Comparison of ENCODE assay signal across 10 mouse cellular contexts in genomic region chr2:163237999-163238529, GRCm38 (mm10). TPM values are rescaled to one million over a fixed set of nuclear protein-coding genes. Genes with fewer than 3 reads are reported as not detected.
DNase-seq lines count a peak whose midpoint lies in the region; ATAC-seq and TF ChIP-seq lines count a peak whose summit lies in the region.
"Had no signal": no experiment of that assay in that cellular context is flagged by ENCODE, and none has a peak within 500 bp of the region (broad histone marks: within the 10 kb centered on the region; RNA-seq: fewer than 3 reads in every experiment).

No protein-coding gene starts in this region.

- no peak overlapping the region for H3K27ac ChIP-seq in kidney, postnatal 0 days
- H3K27ac ChIP-seq in kidney, adult 2 months (ENCODE audit: insufficient read depth, low read depth, low read length), result no peak overlapping the region
- no peak overlapping the region for H3K27ac ChIP-seq in stomach, postnatal 0 days (replicated peaks)
- H3K27ac ChIP-seq: limb, embryonic 12.5 days had no signal

- peak; percentile 51 for DNase-seq in kidney, postnatal 0 days (ENCODE audit: low spot score)
- DNase-seq in kidney, adult 2 months, result no peak
- DNase-seq in right cerebral cortex, postnatal 4 days, result peak; percentile 63
- DNase-seq in right cerebral cortex, adult 18-20 months, result no peak
- DNase-seq in lung, postnatal 10 days, result peak; percentile 64
- no peak for DNase-seq in stomach, postnatal 0 days (ENCODE audit: low spot score)
- no peak for DNase-seq in ovary, postnatal 36 days (ENCODE audit: low spot score)
- DNase-seq in heart, adult 11 months, result no peak
- DNase-seq: embryo, embryonic 11 days had no signal

- no peak for TF ChIP-seq EP300 in stomach, postnatal 0 days (optimal IDR thresholded peaks at IDR 0.05)

- ATAC-seq in kidney, postnatal 0 days (replicated peaks; ENCODE audit: low FRiP score, low read depth), result no peak
- peak; percentile 57; the same call in 1 of the 2 replicates for ATAC-seq in stomach, postnatal 0 days (ENCODE audit: low FRiP score, low TSS enrichment)

- no peaks in the 10 kb centered on the region for H3K27me3 ChIP-seq in kidney, postnatal 0 days (ENCODE audit: insufficient read depth, low read length)
- H3K27me3 ChIP-seq in kidney, adult 2 months (replicated peaks; ENCODE audit: control insufficient read depth, insufficient read depth, low read length), result no peaks in the 10 kb centered on the region
- H3K27me3 ChIP-seq in stomach, postnatal 0 days (ENCODE audit: control insufficient read depth, insufficient read depth, low read length), result no peaks in the 10 kb centered on the region

- TF ChIP-seq CTCF in kidney, postnatal 0 days (IDR thresholded peaks at IDR 0.05; ENCODE audit: low read depth), result no peak
- no peak for TF ChIP-seq CTCF in kidney, adult 2 months (conservative IDR thresholded peaks at IDR 0.05; ENCODE audit: insufficient read depth, insufficient read length, low read depth, low read length)
- TF ChIP-seq CTCF in stomach, postnatal 0 days (IDR thresholded peaks at IDR 0.05; ENCODE audit: low read depth), result no peak

- TF ChIP-seq POLR2A in kidney, adult 2 months (IDR thresholded peaks at IDR 0.05; ENCODE audit: low read depth, low read length), result no peak

- H3K9ac ChIP-seq in kidney, postnatal 0 days (ENCODE audit: low read depth, low read length), result no peak overlapping the region
- no peak overlapping the region for H3K9ac ChIP-seq in stomach, postnatal 0 days (ENCODE audit: low read length)
- H3K9ac ChIP-seq: limb, embryonic 12.5 days had no signal

- H3K9me3 ChIP-seq in kidney, postnatal 0 days (replicated peaks; ENCODE audit: low read length), result no peaks in the 10 kb centered on the region
- H3K9me3 ChIP-seq in stomach, postnatal 0 days (ENCODE audit: control insufficient read depth, low read length), result no peaks in the 10 kb centered on the region
- H3K9me3 ChIP-seq: limb, embryonic 12.5 days had no signal

- WGBS in kidney, postnatal 0 days, result 64% methylated on average over 12 of the region's 12 CpGs
- WGBS in kidney, adult 2 months, result 67% methylated on average over 12 of the region's 12 CpGs
- 51% methylated on average over 12 of the region's 12 CpGs for WGBS in stomach, postnatal 0 days

- no peaks in the 10 kb centered on the region for H3K36me3 ChIP-seq in kidney, postnatal 0 days (ENCODE audit: insufficient read depth, low read length)
- H3K36me3 ChIP-seq in kidney, adult 2 months (ENCODE audit: control insufficient read depth, insufficient read depth, low read length), result no peaks in the 10 kb centered on the region
- no peaks in the 10 kb centered on the region for H3K36me3 ChIP-seq in stomach, postnatal 0 days (ENCODE audit: control insufficient read depth, insufficient read depth, low read length)
- H3K36me3 ChIP-seq: limb, embryonic 12.5 days had no signal

- H3K4me1 ChIP-seq in kidney, postnatal 0 days (replicated peaks; ENCODE audit: insufficient read depth, low read length), result no peaks in the 10 kb centered on the region
- no peaks in the 10 kb centered on the region for H3K4me1 ChIP-seq in kidney, adult 2 months (ENCODE audit: control insufficient read depth, insufficient read depth, low read length)
- H3K4me1 ChIP-seq in stomach, postnatal 0 days (replicated peaks; ENCODE audit: control insufficient read depth, insufficient read depth), result no peaks in the 10 kb centered on the region

- no peak overlapping the region for H3K4me3 ChIP-seq in kidney, postnatal 0 days (replicated peaks; ENCODE audit: low read depth, low read length)
- no peak overlapping the region for H3K4me3 ChIP-seq in kidney, adult 2 months (ENCODE audit: insufficient read depth, low read depth, low read length)
- H3K4me3 ChIP-seq in stomach, postnatal 0 days (ENCODE audit: low read depth, low read length), result no peak overlapping the region
- H3K4me3 ChIP-seq: limb, embryonic 12.5 days had no signal

- H3K4me2 ChIP-seq in kidney, postnatal 0 days (ENCODE audit: low read length), result no peak overlapping the region
- H3K4me2 ChIP-seq in stomach, postnatal 0 days (replicated peaks; ENCODE audit: low read depth), result no peak overlapping the region
- H3K4me2 ChIP-seq: limb, embryonic 12.5 days had no signal

RNA-seq across cellular contexts. Expression of gene Tox2, which starts 35.1 kb away (rescaled TPM):
- 0.61 and 1.1 TPM in 2 replicates for polyA plus RNA-seq in kidney, postnatal 0 days (2015; fragmentation: Nextera tagmentation; extraction: Ambion mirVana)
- polyA plus RNA-seq in kidney, adult 2 months (2012; rRNA removed), result 0.46 and 1.4 TPM in 2 replicates
- 0.98 and 1.5 TPM in 2 replicates for polyA plus RNA-seq in stomach, postnatal 0 days (2015; fragmentation: Nextera tagmentation; extraction: Ambion mirVana)

Comparison
In these comparisons a context has a peak if more than half of its experiments do, and no peak if none do; other contexts are left out.
1. DNase-seq: peak in kidney, postnatal 0 days (single experiment), right cerebral cortex, postnatal 4 days (single experiment) and lung, postnatal 10 days (single experiment); none in kidney, adult 2 months (single experiment), right cerebral cortex, adult 18-20 months (single experiment), stomach, postnatal 0 days (single experiment), ovary, postnatal 36 days (single experiment) and heart, adult 11 months (single experiment).